Mouse (Mus musculus): ENCODE results near the gene Spint1.

Gene Spint1

GRCm38 (mm10) chr2:119237210-119237870 lies at the start of gene Spint1:
Spint1 (plus strand) TSS chr2:119237362.
- DNase-seq (ENCODE audit: extremely low spot score, low read depth, low spot score) = no peak

- no peak for DNase-seq (ENCODE audit: extremely low spot score, low read depth, low spot score)
Observed at GRCm38 (mm10) chr2:119189029-119189710, 48.0 kb upstream of the Spint1 start.

GRCm38 (mm10) chr2:119190969-119191368 lies 46.2 kb upstream of the Spint1 start:
- no peak for DNase-seq (ENCODE audit: extremely low spot score, low read depth, low spot score)

- DNase-seq (ENCODE audit: extremely low spot score, low read depth, low spot score) = no peak
Observed at GRCm38 (mm10) chr2:119194140-119194539, 43.0 kb upstream of the Spint1 start.

GRCm38 (mm10) chr2:119196316-119197108 lies 40.6 kb upstream of the Spint1 start:
- DNase-seq (ENCODE audit: extremely low spot score, low read depth, low spot score) = no peak

- DNase-seq (ENCODE audit: extremely low spot score, low read depth, low spot score) = no peak
Observed at GRCm38 (mm10) chr2:119197493-119197892, 39.7 kb upstream of the Spint1 start.

GRCm38 (mm10) chr2:119198049-119198448 lies 39.1 kb upstream of the Spint1 start:
- DNase-seq (ENCODE audit: extremely low spot score, low read depth, low spot score) = no peak

GRCm38 (mm10) chr2:119198934-119199333 lies 38.2 kb upstream of the Spint1 start:
- DNase-seq (ENCODE audit: extremely low spot score, low read depth, low spot score) = no peak

GRCm38 (mm10) chr2:119202914-119203453 lies 34.2 kb upstream of the Spint1 start:
- no peak for DNase-seq (ENCODE audit: extremely low spot score, low read depth, low spot score)

- DNase-seq (ENCODE audit: extremely low spot score, low read depth, low spot score) = no peak
Observed at GRCm38 (mm10) chr2:119203871-119204460, 33.2 kb upstream of the Spint1 start.

- DNase-seq (ENCODE audit: extremely low spot score, low read depth, low spot score) = no peak
Observed at GRCm38 (mm10) chr2:119207961-119208343, 29.2 kb upstream of the Spint1 start.

GRCm38 (mm10) chr2:119208344-119209175 lies 28.6 kb upstream of the Spint1 start, which contains the start of the genes Zfyve19 and Dnajc17:
Zfyve19 (plus strand) TSS chr2:119208617.
Dnajc17 (minus strand) TSS chr2:119208795.
- DNase-seq (ENCODE audit: extremely low spot score, low read depth, low spot score) = peak; percentile 89

- DNase-seq (ENCODE audit: extremely low spot score, low read depth, low spot score) = no peak
Observed at GRCm38 (mm10) chr2:119209176-119209507, 28.0 kb upstream of the Spint1 start.

GRCm38 (mm10) chr2:119229775-119230704 lies 7.1 kb upstream of the Spint1 start, which contains the start of gene Ppp1r14d:
Ppp1r14d (minus strand) TSS chr2:119229906.
- no peak for DNase-seq (ENCODE audit: extremely low spot score, low read depth, low spot score)

GRCm38 (mm10) chr2:119236682-119237209 lies 416 bp upstream of the Spint1 start:
- DNase-seq (ENCODE audit: extremely low spot score, low read depth, low spot score) = no peak

- no peak for DNase-seq (ENCODE audit: extremely low spot score, low read depth, low spot score)
Observed at GRCm38 (mm10) chr2:119237871-119238220, 684 bp downstream of the Spint1 start.

GRCm38 (mm10) chr2:119238671-119239070 lies 1.5 kb downstream of the Spint1 start:
- DNase-seq (ENCODE audit: extremely low spot score, low read depth, low spot score) = no peak

- no peak for DNase-seq (ENCODE audit: extremely low spot score, low read depth, low spot score)
Observed at GRCm38 (mm10) chr2:119240075-119240818, 3.1 kb downstream of the Spint1 start.

Measured in hindlimb bud, embryonic 11.5 days (tissue).